Mouse (Mus musculus): Measurements from ENCODE around the gene Fam184b. TPM values are rescaled to one million over a fixed set of nuclear protein-coding genes. Genes with fewer than 3 reads are reported as not detected.

Gene Fam184b
- polyA plus RNA-seq, 1 experiment from 2014 or later = 0.44 TPM

GRCm38 (mm10) chr5:45496042-45496441 is 143.4 kb downstream of the Fam184b start:
- peaks cover 58% of the 10 kb centered on the region for H3K36me3 ChIP-seq
- DNase-seq (ENCODE audit: low spot score) = no peak

DNA sequence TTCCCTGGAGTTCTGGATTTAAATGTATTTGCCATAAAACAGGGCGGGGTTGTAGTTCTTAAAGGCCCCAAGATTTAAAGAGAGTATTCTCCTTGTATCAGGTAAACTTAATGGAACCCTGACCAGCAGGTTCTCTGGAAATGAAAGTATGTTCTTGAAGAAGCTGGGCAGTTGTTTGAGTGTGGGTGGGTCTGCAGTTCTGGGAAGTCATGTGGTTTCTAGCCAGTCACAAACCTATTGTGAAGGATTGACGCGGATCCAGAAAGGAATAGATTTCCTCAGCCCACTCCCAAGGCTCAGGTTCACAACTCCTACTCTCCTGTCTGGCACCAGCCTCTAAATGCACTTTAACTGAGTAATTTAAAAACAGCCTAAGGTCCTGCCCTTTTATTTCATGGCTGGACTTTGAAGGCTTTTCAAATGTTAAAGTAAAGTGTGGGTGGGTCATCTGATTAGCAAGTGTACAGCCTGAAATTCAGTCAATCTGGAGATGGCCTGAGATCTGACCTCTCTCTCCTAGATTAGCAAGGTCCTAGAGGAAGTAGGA is 143.9 kb downstream of the Fam184b start:
- WGBS = 84% methylated on average over 3 of the region's 3 CpGs
- peaks cover 52% of the 10 kb centered on the region for H3K36me3 ChIP-seq

More at GRCm38 (mm10) chr5:45496042-45496441, 143.4 kb downstream of the Fam184b start:
- H3K4me1 ChIP-seq (replicated peaks) = peaks cover 23% of the 10 kb centered on the region
- no peaks in the 10 kb centered on the region for H3K9me3 ChIP-seq
- H3K4me3 ChIP-seq = no peak overlapping the region
- H3K27me3 ChIP-seq (ENCODE audit: insufficient read depth, poor library complexity, severe bottlenecking) = peaks cover 4% of the 10 kb centered on the region; the same call in 1 of the 2 replicates
- H3K27ac ChIP-seq = no peak overlapping the region

DNA sequence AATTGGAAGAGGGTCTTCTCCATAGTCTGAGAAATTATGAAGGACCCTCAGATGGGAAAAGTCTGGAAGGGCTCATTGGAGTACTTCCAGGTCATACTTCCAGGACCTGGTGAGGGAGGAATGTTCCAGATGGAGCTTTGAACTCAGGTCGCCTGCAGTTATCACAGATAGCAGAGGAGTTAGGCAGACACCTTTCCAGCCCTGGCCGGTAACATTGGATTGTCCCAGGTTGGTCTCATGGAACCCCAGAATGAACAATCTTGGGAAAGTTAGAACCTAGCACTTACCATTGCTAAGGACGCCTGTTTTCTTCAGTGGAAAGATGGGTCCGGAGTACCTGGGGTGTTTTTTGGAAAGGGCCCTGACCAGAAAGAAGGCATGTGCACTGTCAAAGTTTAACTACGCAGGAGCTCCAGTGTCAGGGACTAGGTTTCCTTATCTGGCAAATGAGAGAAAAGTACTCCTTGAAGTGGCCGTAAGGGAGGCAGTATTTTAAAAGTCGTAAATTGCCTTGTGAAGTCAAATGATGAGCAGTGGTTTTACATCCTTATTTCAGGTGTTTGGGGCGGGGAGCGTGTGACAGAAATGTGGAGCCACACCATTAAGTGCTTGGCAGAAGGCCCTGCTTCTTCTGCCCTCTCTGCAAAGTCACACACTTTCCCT is 145.2 kb downstream of the Fam184b start:
- peaks cover 4% of the 10 kb centered on the region; the same call in 1 of the 2 replicates for H3K27me3 ChIP-seq (ENCODE audit: insufficient read depth, poor library complexity, severe bottlenecking)
- H3K4me1 ChIP-seq (replicated peaks) = peaks cover 23% of the 10 kb centered on the region
- no peaks in the 10 kb centered on the region for H3K9me3 ChIP-seq
- WGBS = 69% methylated on average over 9 of the region's 9 CpGs
- H3K36me3 ChIP-seq = peaks cover 39% of the 10 kb centered on the region
- DNase-seq (ENCODE audit: low spot score) = no peak
- peak overlapping the region; percentile 75 for H3K4me3 ChIP-seq
- H3K27ac ChIP-seq = peak overlapping the region; percentile 91

More for the DNA sequence above, 143.9 kb downstream of the Fam184b start:
- Histone ChIP-seq H3K27me3 (ENCODE audit: insufficient read depth, poor library complexity, severe bottlenecking) (peaks cover 4% of the 10 kb centered on the region; the same call in 1 of the 2 replicates), H3K4me1 (replicated peaks) (peaks cover 23% of the 10 kb centered on the region), H3K9me3 (no peaks in the 10 kb centered on the region), H3K27ac (no peak overlapping the region), H3K4me3 (no peak overlapping the region)
- no peak for DNase-seq (ENCODE audit: low spot score)

DNA sequence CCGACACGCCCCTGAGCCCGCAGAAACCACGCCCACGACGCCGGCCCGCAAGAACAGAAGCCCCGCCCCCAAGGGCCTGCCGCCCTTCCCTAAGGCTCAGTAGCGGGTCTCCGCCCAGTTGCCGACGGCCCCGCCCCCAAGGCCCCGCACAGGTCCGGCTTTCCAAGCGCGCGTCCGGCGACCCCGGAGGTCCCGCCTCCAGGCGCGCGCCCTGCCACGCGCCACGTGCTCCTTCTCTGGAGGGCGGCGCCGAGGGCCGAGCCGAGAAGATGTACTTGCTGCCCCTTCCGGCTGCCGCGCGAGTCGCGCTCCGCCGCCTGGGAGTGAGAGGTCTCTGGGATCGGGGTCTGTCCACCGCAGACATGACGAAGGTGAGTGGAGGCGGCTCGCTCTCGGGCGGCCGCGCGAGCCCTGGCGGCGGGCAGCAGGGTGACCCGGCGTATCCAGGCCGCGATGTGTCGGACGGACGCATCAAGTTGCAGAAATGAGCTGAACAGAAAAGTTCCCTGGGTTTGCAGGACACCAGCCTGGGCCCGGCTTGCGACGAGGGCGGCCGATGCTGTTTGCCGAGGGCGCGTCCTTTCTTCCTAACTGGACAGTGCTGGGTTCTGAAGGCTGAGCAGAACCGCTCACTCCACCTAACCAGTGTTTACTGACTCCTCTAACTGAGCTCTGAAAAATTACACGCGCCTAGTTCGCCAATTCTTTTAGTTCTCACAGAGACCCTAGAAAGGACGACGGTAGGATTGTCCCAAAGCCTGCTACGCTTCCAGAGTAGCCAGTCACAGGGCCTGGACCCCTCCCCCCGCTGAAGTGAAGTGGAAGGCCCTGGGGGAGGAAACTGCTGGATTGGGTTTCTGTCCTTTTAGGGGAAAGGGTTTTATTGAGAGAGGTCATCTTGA is 146.0 kb downstream of the Fam184b start, which contains the start of gene Lap3:
TSS of gene Lap3 (plus strand) at position 184 of the 902 bp plus-strand sequence.
- peak within 1 kb of the TSS; percentile 75 for H3K4me3 ChIP-seq
- peaks cover 32% of the 10 kb centered on the region for H3K36me3 ChIP-seq
- peaks cover 4% of the 10 kb centered on the region; the same call in 1 of the 2 replicates for H3K27me3 ChIP-seq (ENCODE audit: insufficient read depth, poor library complexity, severe bottlenecking)
- H3K27ac ChIP-seq = peak within 1 kb of the TSS; percentile 91
- DNase-seq (ENCODE audit: low spot score) = peak; percentile 99
- under 1% methylated on average over 78 of the region's 78 CpGs for WGBS
- no peaks in the 10 kb centered on the region for H3K9me3 ChIP-seq
- H3K4me1 ChIP-seq (replicated peaks) = peaks cover 23% of the 10 kb centered on the region

DNA sequence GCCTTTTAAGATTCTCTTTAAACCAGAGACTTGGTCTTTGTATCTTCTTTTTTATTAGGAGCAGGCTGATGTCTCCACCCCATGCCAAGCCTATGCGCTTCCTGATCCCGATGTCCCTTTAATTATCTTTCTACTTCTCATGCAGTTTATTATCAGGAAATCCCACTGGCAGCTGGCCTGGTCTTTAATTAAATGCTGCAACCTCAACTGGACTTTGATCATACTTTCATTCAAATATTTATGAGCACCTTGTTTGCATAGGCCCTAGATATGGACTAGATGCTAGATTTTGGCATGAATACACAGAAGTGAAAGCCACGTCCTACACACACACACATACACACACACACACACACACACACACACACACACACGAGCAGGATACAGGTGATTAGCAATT is 147.6 kb downstream of the Fam184b start:
- peaks cover 15% of the 10 kb centered on the region for H3K36me3 ChIP-seq
- no peak for DNase-seq (ENCODE audit: low spot score)
- H3K27me3 ChIP-seq (ENCODE audit: insufficient read depth, poor library complexity, severe bottlenecking) = peaks cover 4% of the 10 kb centered on the region; the same call in 1 of the 2 replicates
- no peak overlapping the region for H3K4me3 ChIP-seq
- H3K4me1 ChIP-seq (replicated peaks) = peaks cover 23% of the 10 kb centered on the region
- 79% methylated on average over 4 of the region's 4 CpGs for WGBS
- no peak overlapping the region for H3K27ac ChIP-seq
- H3K9me3 ChIP-seq = no peaks in the 10 kb centered on the region

- no peak for DNase-seq (ENCODE audit: low spot score)
- Histone ChIP-seq H3K4me3 (no peak overlapping the region), H3K4me1 (replicated peaks) (no peaks in the 10 kb centered on the region), H3K36me3 (no peaks in the 10 kb centered on the region), H3K9me3 (no peaks in the 10 kb centered on the region), H3K27ac (no peak overlapping the region), H3K27me3 (ENCODE audit: insufficient read depth, poor library complexity, severe bottlenecking) (no peaks in the 10 kb centered on the region)
- 87% methylated on average over 1 of the region's 1 CpGs for WGBS
These were observed 155.8 kb downstream of the Fam184b start for GRCm38 (mm10) chr5:45483654-45484053.

DNA sequence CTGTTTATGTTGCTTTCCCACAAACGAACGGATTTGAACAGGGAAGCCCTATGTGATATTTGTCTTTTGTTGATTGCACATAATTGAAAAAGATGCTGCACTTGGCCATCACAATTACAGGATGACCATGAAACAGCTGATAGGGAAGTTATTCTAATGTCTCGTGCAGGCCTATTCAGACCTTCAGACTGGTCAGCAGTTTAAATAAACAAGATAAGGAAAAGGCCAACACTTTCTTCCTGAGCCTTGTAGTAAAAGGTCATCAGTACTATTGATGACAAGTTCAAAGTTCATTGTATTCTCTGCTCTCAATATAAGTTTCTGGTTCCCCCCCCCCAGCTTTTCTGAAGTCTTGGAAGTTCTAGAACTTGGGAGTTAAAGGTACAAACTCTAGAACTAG is 156.8 kb downstream of the Fam184b start:
- no peaks in the 10 kb centered on the region for H3K36me3 ChIP-seq
- no peaks in the 10 kb centered on the region for H3K4me1 ChIP-seq (replicated peaks)
- WGBS = 88% methylated on average over 3 of the region's 3 CpGs

GRCm38 (mm10) chr5:45481125-45481524 is 158.3 kb downstream of the Fam184b start:
- Histone ChIP-seq H3K27me3 (ENCODE audit: insufficient read depth, poor library complexity, severe bottlenecking) (no peaks in the 10 kb centered on the region), H3K4me3 (no peak overlapping the region), H3K9me3 (no peaks in the 10 kb centered on the region), H3K36me3 (no peaks in the 10 kb centered on the region), H3K4me1 (replicated peaks) (0 out of 2 replicates have a peak, but pooled peaks cover 2% of the 10 kb centered on the region), H3K27ac (no peak overlapping the region)
- 87% methylated on average over 2 of the region's 2 CpGs for WGBS
- DNase-seq (ENCODE audit: low spot score) = no peak

More for the DNA sequence above, 156.8 kb downstream of the Fam184b start:
- no peak for DNase-seq (ENCODE audit: low spot score)
- Histone ChIP-seq H3K4me3 (no peak overlapping the region), H3K27ac (no peak overlapping the region), H3K27me3 (ENCODE audit: insufficient read depth, poor library complexity, severe bottlenecking) (no peaks in the 10 kb centered on the region), H3K9me3 (no peaks in the 10 kb centered on the region)

DNA sequence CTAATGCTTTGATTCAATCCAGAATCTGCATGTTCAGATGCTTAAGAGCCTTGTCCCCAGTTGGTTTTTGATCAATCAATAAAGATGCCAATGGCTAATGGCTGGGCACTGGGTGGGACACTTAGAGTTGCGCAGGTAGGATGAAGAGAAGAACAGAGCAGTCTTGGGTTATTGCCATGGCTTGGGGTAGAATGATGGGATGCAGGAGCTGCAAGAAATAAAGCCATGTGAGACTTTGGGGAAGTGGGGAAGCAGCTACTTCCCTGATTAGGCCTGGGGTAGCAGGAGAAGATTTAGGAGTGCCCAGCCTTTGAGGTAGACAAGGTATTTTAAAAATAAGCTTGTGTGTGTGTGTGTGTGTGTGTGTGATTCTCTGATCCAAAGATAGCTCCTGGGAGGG is 159.3 kb downstream of the Fam184b start:
- H3K27me3 ChIP-seq (ENCODE audit: insufficient read depth, poor library complexity, severe bottlenecking) = no peaks in the 10 kb centered on the region
- H3K27ac ChIP-seq = no peak overlapping the region
- 0 out of 2 replicates have a peak, but pooled peaks cover 2% of the 10 kb centered on the region for H3K4me1 ChIP-seq (replicated peaks)
- no peaks in the 10 kb centered on the region for H3K36me3 ChIP-seq
- DNase-seq (ENCODE audit: low spot score) = no peak
- H3K9me3 ChIP-seq = no peaks in the 10 kb centered on the region
- 93% methylated on average over 1 of the region's 1 CpGs for WGBS
- no peak overlapping the region for H3K4me3 ChIP-seq

Other genes starting within 250 kb of the Fam184b start
- gene Qdpr, start 189.4 kb downstream of the Fam184b start, polyA plus RNA-seq (2016; fragmentation: Nextera tagmentation; extraction: Ambion mirVana) = 123 and 130 TPM in 2 replicates
- 0.27 TPM in 1 of 2 replicates, not detected in the other for gene Clrn2, start 185.9 kb downstream of the Fam184b start, polyA plus RNA-seq (2016; fragmentation: Nextera tagmentation; extraction: Ambion mirVana)
- gene Lap3, start 146.2 kb downstream of the Fam184b start, polyA plus RNA-seq (2016; fragmentation: Nextera tagmentation; extraction: Ambion mirVana) = 82.3 and 103 TPM in 2 replicates
- 295 and 341 TPM in 2 replicates for gene Med28, start 119.4 kb downstream of the Fam184b start, polyA plus RNA-seq (2016; fragmentation: Nextera tagmentation; extraction: Ambion mirVana)
- 47.3 and 65.5 TPM in 2 replicates for gene Ncapg, start 30.3 kb upstream of the Fam184b start, polyA plus RNA-seq (2016; fragmentation: Nextera tagmentation; extraction: Ambion mirVana)
- gene Lcorl, start 218.0 kb upstream of the Fam184b start, polyA plus RNA-seq (2016; fragmentation: Nextera tagmentation; extraction: Ambion mirVana) = 28.9 and 29.1 TPM in 2 replicates